Mouse (Mus musculus) MEL (cell line): ENCODE data around the gene Xndc1. TPM values are rescaled to one million over a fixed set of nuclear protein-coding genes. Genes with fewer than 3 reads are reported as not detected.

Source experiments
- DNase-seq: peaks from one replicate; pipeline ENCODE4 v3.0.0; 2011; ENCODE audit warnings: low read depth, low spot score
- H3K27ac ChIP-seq: 2 replicates; pipeline ENCODE4 v1.5.1; 2012; ENCODE audit warnings: low read depth, mild to moderate bottlenecking, control low read depth, low read length, moderate library complexity; ENCODE audit not compliant: control insufficient read depth
- H3K27me3 ChIP-seq, 2 experiments: fragments of 150-350 bp in 1 of 2; sonication (generic) in 1 of 2; 2 replicates each; pipeline ENCODE4 v1.6.1; 2012; ENCODE audit warnings: low read length in 2 of 2, mild to moderate bottlenecking in 2 of 2, improper control_type of control experiment in 1 of 2, moderate library complexity in 1 of 2; ENCODE audit not compliant: insufficient read depth in 2 of 2, control insufficient read depth in 1 of 2
- H3K36me3 ChIP-seq, 2 experiments: 2 replicates each; pipeline ENCODE4 v1.6.1; 2012 to 2014; ENCODE audit warnings: low read length in 2 of 2, improper control_type of control experiment in 1 of 2, inconsistent platforms in 1 of 2, mild to moderate bottlenecking in 1 of 2; ENCODE audit not compliant: insufficient read depth in 2 of 2, control insufficient read depth in 1 of 2
- H3K4me1 ChIP-seq, 2 experiments: fragments of 150-350 bp in 1 of 2; sonication (generic) in 1 of 2; 2 replicates each; pipeline ENCODE4 v1.6.1; 2012; ENCODE audit warnings: low read length in 2 of 2, improper control_type of control experiment in 1 of 2, mild to moderate bottlenecking in 1 of 2; ENCODE audit not compliant: insufficient read depth in 2 of 2, control insufficient read depth in 1 of 2
- H3K4me3 ChIP-seq, 2 experiments: fragments of 150-350 bp in 1 of 2; sonication (generic) in 1 of 2; 2 replicates each; pipeline ENCODE4 v1.5.1; 2012; ENCODE audit warnings: low read depth in 2 of 2, low read length in 2 of 2, mild to moderate bottlenecking in 2 of 2, moderate library complexity in 2 of 2, control low read depth in 1 of 2, improper control_type of control experiment in 1 of 2; ENCODE audit not compliant: control insufficient read depth in 1 of 2, insufficient read depth in 1 of 2
- H3K79me2 ChIP-seq: 2 replicates; pipeline ENCODE4 v1.6.1; 2012; ENCODE audit warnings: mild to moderate bottlenecking, low read length, moderate library complexity; ENCODE audit not compliant: control insufficient read depth, poor library complexity, insufficient read depth
- H3K9ac ChIP-seq: 2 replicates; pipeline ENCODE4 v1.6.1; 2012; ENCODE audit warnings: low read depth, mild to moderate bottlenecking, control low read depth, low read length, moderate library complexity; ENCODE audit not compliant: control insufficient read depth, poor library complexity, severe bottlenecking
- H3K9me3 ChIP-seq: fragments of 150-350 bp; sonication (generic); replicated peaks from 2 replicates; pipeline ENCODE4 v1.6.1; 2012; ENCODE audit warnings: mild to moderate bottlenecking, low read length, improper control_type of control experiment, moderate library complexity; ENCODE audit not compliant: insufficient read depth
- BHLHE40 ChIP-seq: IDR thresholded peaks from 2 replicates; pipeline ENCODE4 v1.6.1; 2012; ENCODE audit warnings: low read depth, mild to moderate bottlenecking, inconsistent platforms, low read length, improper control_type of control experiment, borderline replicate concordance
- CHD1 ChIP-seq: IDR thresholded peaks from 2 replicates; pipeline ENCODE4 v1.6.1; 2012; ENCODE audit warnings: low read depth, mild to moderate bottlenecking, inconsistent platforms, low read length, improper control_type of control experiment
- CHD2 ChIP-seq: IDR thresholded peaks from 2 replicates; pipeline ENCODE4 v1.6.1; 2011; ENCODE audit warnings: low read length, improper control_type of control experiment
- ELF1 ChIP-seq: IDR thresholded peaks from 2 replicates; pipeline ENCODE4 v1.6.1; 2014; ENCODE audit warnings: low read depth, mild to moderate bottlenecking, inconsistent platforms, low read length, improper control_type of control experiment, moderate library complexity
- ETS1 ChIP-seq: IDR thresholded peaks from 2 replicates; pipeline ENCODE4 v1.6.1; 2012; ENCODE audit warnings: low read depth, mild to moderate bottlenecking, inconsistent platforms, low read length, improper control_type of control experiment, moderate library complexity
- GABPA ChIP-seq: IDR thresholded peaks from 2 replicates; pipeline ENCODE4 v1.6.1; 2012; ENCODE audit warnings: low read depth, mild to moderate bottlenecking, inconsistent platforms, low read length, improper control_type of control experiment, moderate library complexity
- HCFC1 ChIP-seq: IDR thresholded peaks from 2 replicates; pipeline ENCODE4 v1.6.1; 2012; ENCODE audit warnings: low read depth, mild to moderate bottlenecking, inconsistent platforms, low read length, improper control_type of control experiment, moderate library complexity
- KAT2A ChIP-seq: conservative IDR thresholded peaks from 2 replicates; pipeline ENCODE4 v1.6.1; 2012; ENCODE audit warnings: low read depth, low read length, improper control_type of control experiment, inconsistent platforms
- MAX ChIP-seq: IDR thresholded peaks from 2 replicates; pipeline ENCODE4 v1.6.1; 2011; ENCODE audit warnings: low read length, improper control_type of control experiment
- MAZ ChIP-seq: IDR thresholded peaks from 2 replicates; pipeline ENCODE4 v1.6.1; 2012; ENCODE audit warnings: low read depth, mild to moderate bottlenecking, inconsistent platforms, low read length, improper control_type of control experiment
- MXI1 ChIP-seq: IDR thresholded peaks from 2 replicates; pipeline ENCODE4 v1.6.1; 2011; ENCODE audit warnings: mild to moderate bottlenecking, low read depth, low read length, improper control_type of control experiment
- RCOR1 ChIP-seq: IDR thresholded peaks from 2 replicates; pipeline ENCODE4 v1.6.1; 2012; ENCODE audit warnings: low read depth, mild to moderate bottlenecking, inconsistent platforms, low read length, improper control_type of control experiment
- TBP ChIP-seq: IDR thresholded peaks from 2 replicates; pipeline ENCODE4 v1.8.0; 2011; ENCODE audit warnings: low read depth, low read length, improper control_type of control experiment
- TCF12 ChIP-seq: IDR thresholded peaks from 2 replicates; pipeline ENCODE4 v1.6.1; 2014; ENCODE audit warnings: low read depth, mild to moderate bottlenecking, inconsistent platforms, low read length, improper control_type of control experiment, moderate library complexity
- UBTF ChIP-seq: IDR thresholded peaks from 2 replicates; pipeline ENCODE4 v1.6.1; 2012; ENCODE audit warnings: low read depth, mild to moderate bottlenecking, inconsistent platforms, low read length, improper control_type of control experiment, moderate library complexity, borderline replicate concordance; ENCODE audit not compliant: insufficient read depth
- USF1 ChIP-seq: IDR thresholded peaks from 2 replicates; pipeline ENCODE4 v1.6.1; 2014; ENCODE audit warnings: low read depth, mild to moderate bottlenecking, inconsistent platforms, low read length, improper control_type of control experiment, moderate library complexity
- USF2 ChIP-seq, 2 experiments: IDR thresholded peaks; 2 replicates each; pipeline ENCODE4 v1.6.1; 2011 to 2012; ENCODE audit warnings: improper control_type of control experiment in 2 of 2, low read length in 2 of 2, borderline replicate concordance in 1 of 2, inconsistent platforms in 1 of 2, low read depth in 1 of 2, mild to moderate bottlenecking in 1 of 2; ENCODE audit not compliant: insufficient read depth in 1 of 2
- ZKSCAN1 ChIP-seq: IDR thresholded peaks from 2 replicates; pipeline ENCODE4 v1.6.1; 2012; ENCODE audit warnings: low read depth, mild to moderate bottlenecking, inconsistent platforms, low read length, improper control_type of control experiment, moderate library complexity
- polyA plus RNA-seq, 2 experiments: library from polyadenylated mRNA; stranded (reverse) in 1 of 2; unstranded in 1 of 2; fragments of >175 nt in 1 of 2; fragments of >200 nt in 1 of 2; gene quantifications; 2 replicates each; pipeline versions ENCODE4 v1.2.1 to v1.2.4; 2012; ENCODE audit warnings: low replicate concordance in 2 of 2, low read depth in 1 of 2; ENCODE audit not compliant: insufficient read length in 2 of 2, insufficient read depth in 1 of 2, missing spikeins in 1 of 2
- total RNA-seq: library from RNA; depleted of rRNA; stranded (reverse); fragments of 300-350 nt; gene quantifications from 2 replicates; pipeline ENCODE4 v1.2.3, GENCODE M21; 2012

Gene Xndc1
- total and polyA plus RNA-seq, 3 experiments, result 16.6 to 30.0 TPM; not detected in 1

DNA sequence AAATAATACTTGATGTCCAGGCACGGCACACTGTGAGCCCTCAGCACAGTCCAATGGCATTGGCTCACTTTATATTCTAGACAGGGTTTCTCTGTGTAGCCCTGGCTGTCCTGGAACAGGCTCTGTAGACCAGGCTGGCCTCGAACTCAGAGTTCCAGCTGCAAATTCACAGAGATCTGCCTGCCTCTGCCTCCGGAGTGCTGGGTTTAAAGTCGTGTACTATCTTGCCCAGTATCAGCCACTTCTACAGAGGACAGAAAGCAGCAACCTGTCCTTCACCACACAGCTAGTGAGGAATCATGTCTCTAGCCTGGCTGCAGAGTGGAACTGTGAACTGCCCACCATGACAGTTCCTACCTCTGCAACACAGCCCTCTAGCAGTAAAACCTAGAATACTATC, 44.4 kb downstream of the Xndc1 start:
- TF ChIP-seq HCFC1 (no peak), USF1 (no peak), MAZ (no peak), USF2 (IDR thresholded peaks at IDR 0.05; ENCODE audit: borderline replicate concordance in 1 of 2, insufficient read depth in 1 of 2, low read depth in 1 of 2, low read length in 2 of 2) (no peak), CHD2 (no peak), ZKSCAN1 (no peak), ELF1 (no peak), MXI1 (no peak), ETS1 (no peak), UBTF (no peak), BHLHE40 (no peak), TCF12 (no peak)
- Histone ChIP-seq H3K36me3 (no peaks in the 10 kb centered on the region), H3K27ac (no peak overlapping the region), H3K4me3 (no peak overlapping the region), H3K27me3 (peaks cover 0 to 2% of the 10 kb centered on the region in 2 experiments; a peak in 3 of 4 replicates), H3K9ac (no peak overlapping the region), H3K79me2 (no peaks in the 10 kb centered on the region), H3K4me1 (no peaks in the 10 kb centered on the region), H3K9me3 (no peaks in the 10 kb centered on the region)
- no peak for DNase-seq

DNA sequence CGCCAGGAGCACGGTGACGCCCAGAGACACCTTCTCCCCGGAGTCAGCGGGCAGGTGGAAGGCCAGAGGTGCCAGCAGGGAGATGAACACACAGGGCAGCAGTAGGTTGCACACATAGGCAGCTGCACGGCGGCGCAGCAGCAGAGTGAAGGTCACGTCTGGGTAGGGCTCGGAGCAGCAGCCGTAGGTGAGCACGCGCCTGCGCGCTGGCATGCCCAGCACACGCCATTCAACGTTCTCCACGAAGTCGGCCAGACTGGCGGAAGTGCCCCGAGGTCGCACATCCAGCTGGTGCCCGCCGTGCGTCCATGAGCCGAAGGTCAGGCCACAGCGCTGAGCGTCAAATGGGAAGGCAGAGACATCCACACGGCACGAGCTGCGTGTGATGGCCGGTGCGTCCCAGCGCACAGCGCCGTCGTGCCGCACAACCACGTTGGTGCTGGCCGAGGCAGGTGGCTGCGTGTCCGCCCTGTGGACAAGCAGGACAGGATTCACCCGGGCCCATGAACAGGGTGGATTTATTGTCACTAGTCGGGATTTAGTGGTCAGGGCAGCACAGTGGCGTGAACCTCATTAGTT, 47.9 kb downstream of the Xndc1 start:
- Histone ChIP-seq H3K4me1 (no peaks in the 10 kb centered on the region), H3K4me3 (no peak overlapping the region), H3K36me3 (no peaks in the 10 kb centered on the region), H3K27me3 (peaks cover 0 to 2% of the 10 kb centered on the region in 2 experiments; a peak in 3 of 4 replicates), H3K27ac (no peak overlapping the region), H3K9me3 (no peaks in the 10 kb centered on the region), H3K9ac (no peak overlapping the region), H3K79me2 (no peaks in the 10 kb centered on the region)
- TF ChIP-seq ETS1, result no peak
- TF ChIP-seq HCFC1, result no peak
- no peak for TF ChIP-seq MAZ
- TF ChIP-seq GABPA, result no peak
- TF ChIP-seq CHD1, result no peak
- no peak for TF ChIP-seq RCOR1
- TF ChIP-seq TBP, result no peak
- TF ChIP-seq MAX, result no peak
- TF ChIP-seq KAT2A, result no peak
- no peak for DNase-seq
